Mouse (Mus musculus) spleen, postnatal 36 days (tissue): Measurements from ENCODE around the gene Egr2.

Experiments
- DNase-seq, 2 experiments: peaks; one replicate each; pipeline ENCODE4 v3.0.0; 2022; ENCODE audit warnings: low spot score in 2 of 2, mixed read lengths in 1 of 2

Gene Egr2

DNA sequence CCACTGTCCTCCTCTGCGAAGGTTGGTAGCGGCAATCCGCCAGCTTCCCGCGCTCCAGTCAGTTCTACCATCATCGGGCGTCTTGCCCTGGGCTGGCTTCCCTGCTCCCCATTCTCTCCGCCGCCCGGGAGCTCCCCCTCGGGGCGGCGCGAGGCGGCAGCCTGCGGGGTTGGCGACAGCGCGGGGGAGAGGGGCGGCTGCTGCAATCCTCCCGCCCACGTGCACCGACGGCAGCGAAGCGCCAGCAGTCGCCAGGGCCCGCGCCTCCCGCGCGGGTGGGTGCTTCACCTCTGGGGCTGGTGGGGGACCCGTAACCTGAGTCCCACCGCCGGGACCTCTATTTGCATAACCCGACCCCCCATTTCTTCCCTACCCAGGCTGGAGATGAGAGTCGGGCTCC lies at the start of gene Egr2:
Egr2 (plus strand) TSS at position 220 of the 400 bp plus-strand sequence.
- peak in 1 of 2 experiments; percentile 8 for DNase-seq

DNA sequence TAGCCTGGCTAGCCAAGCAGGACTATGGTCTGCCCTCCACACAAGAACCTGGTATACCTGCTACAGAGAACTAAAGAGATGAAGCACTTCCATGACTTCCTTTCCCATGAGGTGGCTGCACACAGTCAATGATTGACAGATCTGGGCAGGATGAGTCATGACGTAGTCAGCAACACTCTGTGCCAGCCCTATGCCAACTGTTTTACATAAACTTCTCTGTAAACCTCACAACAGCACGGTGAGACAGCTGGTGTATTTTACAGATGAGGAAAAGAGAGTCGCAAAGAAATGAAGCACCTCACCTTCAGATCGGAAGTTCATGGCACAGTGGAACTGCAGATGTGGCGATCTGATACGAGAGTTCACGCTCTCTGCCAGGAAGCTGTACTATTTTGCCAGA lies 47.8 kb upstream of the Egr2 start:
- no peak for DNase-seq

DNA sequence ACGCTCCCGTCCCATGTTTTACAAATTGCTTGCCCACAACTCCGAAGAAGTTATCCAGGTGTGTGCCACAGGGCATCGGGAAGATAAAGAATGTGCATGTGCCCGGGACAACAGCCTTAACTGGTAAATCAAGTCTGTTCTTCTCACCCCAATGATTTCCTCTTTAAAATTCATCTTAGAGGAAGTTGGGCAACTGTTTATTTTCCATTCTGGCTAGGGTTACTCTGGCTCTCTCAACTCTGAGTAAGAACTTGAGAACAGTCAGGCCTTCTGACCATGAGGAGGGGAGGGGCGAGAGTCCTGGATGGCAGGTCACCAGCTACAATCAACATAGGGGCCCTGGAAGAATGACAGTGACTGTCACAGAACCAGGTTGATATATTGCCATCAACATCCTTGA lies 45.4 kb upstream of the Egr2 start:
- no peak for DNase-seq

DNA sequence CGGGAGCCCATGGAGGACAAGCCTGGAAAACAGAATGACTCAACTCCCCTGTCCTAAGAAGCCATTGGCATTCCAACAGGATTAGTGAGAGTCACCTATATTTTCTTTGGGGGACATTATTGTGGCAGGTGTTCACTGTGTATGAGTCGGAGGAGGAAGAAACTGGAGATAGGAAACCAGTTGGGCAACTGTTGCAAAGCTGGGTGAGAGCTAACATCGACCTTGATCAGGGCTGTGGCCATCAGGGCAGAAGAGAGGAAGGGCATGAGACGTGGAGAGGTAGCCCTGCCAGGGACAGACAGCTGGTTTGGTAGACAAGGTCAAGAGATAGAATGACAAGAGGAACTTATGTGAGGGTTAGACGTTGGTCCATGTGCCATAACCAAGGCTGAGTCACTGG lies 44.6 kb upstream of the Egr2 start:
- no peak for DNase-seq

- no peak for DNase-seq
Measured at GRCm38 (mm10) chr10:67492161-67492571, 43.1 kb upstream of the Egr2 start.

DNA sequence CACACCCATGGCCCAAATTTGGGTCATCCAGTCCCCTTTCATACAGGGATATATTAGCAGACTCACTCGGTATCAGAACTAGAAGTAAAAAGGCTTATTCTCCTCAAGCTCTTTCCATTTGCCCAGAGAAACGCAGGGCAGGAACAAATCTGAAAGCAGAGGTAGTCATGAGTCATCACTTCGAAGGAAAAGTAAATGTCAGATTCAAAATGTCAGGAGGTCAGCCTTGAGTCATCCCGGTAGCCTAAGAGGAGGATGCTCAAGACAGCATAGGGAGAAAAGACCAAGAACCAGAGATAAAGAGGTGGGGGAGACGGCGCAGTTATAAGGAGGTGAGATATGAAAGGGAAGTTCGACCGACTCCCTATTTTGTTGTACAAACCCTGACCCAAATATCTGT lies 41.7 kb upstream of the Egr2 start:
- DNase-seq = no peak

GRCm38 (mm10) chr10:67497144-67497892 lies 38.0 kb upstream of the Egr2 start:
- DNase-seq = no peak

DNA sequence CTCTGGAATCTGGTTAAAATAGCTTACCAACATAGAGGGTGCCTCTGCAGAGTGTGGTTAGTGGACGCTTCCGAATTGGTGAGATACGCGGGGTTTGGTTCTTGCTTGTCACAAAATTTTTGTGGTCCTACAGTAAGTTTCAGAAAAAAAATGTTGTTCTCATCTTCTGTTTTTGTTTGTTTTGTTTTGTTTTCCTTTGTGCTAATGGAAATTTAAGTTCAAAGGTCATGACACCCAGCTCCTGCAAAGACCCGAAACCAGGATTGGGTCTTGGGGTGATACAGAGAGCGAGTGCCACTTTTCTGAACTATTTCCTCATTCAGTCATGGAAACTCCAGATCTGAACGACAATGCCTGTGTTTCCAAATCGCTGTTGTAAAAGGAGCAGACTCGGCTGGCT lies 37.3 kb upstream of the Egr2 start:
- DNase-seq = no peak

- peak; percentile 30 to 36 for DNase-seq
Measured at GRCm38 (mm10) chr10:67503320-67503995, 31.8 kb upstream of the Egr2 start.

DNA sequence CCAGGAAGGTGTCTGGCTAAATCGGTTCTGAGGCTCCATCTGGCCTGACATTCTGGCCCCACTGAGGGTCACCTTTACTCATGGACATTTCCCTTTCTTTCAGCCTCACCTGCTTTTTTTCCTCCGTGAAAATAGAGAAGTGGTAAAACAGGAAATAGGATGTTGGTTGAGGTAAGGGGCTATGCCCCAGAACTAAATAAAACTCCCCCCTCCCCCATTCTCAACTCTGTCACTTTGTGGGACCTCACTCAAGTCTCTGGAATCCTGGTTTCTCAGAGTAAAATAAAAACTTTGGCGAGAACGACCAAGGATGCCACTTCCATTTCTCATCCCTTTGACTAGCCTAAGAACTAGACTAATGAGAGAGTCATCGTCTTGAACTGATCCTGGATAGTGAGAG lies 31.2 kb upstream of the Egr2 start:
- no peak for DNase-seq

DNA sequence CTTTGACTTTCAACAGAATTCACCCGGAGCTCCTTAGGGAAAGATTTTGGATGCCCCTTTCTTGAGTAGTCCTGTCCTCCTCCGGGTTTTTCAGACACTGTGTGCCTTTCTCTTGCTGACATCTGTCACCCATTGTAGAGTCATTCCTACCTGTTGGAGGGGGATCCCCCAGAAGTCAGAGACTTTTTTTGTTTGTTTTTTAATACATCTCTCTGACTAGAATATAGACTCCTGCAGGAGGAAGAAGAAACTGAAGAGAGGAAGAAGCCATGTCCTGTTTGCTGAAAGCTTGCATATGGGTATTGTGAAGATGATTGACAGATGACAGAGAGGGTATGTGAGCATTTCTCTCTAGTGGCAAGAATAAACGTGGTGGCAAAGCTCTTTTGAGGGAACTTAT lies 30.0 kb upstream of the Egr2 start:
- DNase-seq = peak in 1 of 2 experiments; percentile 12

GRCm38 (mm10) chr10:67512211-67512610 lies 23.1 kb upstream of the Egr2 start:
- DNase-seq = no peak

DNA sequence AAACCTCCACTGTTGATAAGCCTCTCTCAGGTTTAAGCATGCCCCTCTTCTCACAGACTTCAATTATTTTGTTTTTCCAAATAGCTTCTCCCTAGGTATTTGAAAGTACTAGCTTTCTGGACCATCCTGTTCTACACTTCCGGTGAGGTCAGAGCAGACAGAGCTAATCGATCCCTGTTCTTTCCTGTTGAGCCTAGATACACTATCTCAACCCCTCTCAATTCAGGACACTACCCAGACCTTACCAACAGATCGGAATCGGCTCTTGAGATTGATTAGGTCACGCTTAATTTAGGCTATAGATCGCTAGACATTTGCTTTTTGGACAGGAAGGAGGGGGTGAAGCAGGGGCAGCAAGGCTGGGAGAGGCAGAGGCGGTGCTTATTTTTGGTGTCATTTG lies 22.4 kb upstream of the Egr2 start:
- DNase-seq = no peak

DNA sequence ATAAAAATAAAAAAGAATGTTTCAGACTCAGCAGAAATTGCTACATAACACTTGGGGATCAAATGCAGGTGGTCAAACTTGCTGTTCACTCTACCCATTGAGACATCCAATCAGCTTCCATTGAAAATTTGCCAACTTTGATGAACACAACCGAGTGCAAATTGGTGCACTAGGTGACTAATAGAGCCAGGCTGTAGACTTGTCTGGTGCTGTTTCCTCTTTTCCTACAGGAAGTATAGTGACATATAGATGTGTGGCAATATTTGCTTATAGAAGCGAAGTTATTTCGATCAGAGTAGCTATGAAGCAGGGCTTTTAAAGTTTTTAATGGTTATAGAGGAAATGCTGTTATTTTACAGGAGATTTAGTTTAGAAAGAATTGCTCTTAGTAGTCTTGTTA lies 16.5 kb upstream of the Egr2 start:
- DNase-seq = no peak

DNA sequence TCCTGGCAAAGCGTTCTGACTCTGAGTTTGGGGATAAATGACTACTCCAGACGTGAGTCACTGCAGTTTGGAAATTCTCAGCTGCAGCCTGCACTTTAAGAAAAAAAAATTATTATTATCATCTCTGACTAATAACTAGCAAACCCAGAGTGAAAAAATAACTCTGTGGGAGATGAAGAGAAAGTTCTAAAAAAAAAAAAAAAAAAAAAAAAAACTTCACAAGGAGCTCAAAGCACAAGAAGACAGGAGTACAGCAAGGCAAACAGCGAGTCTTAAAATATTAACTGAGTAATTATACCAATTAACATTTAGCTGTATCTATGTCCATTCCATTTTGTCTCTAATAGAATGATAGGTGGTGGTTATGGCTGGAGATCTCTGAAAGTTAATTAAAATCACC lies 11.1 kb upstream of the Egr2 start:
- DNase-seq = no peak

DNA sequence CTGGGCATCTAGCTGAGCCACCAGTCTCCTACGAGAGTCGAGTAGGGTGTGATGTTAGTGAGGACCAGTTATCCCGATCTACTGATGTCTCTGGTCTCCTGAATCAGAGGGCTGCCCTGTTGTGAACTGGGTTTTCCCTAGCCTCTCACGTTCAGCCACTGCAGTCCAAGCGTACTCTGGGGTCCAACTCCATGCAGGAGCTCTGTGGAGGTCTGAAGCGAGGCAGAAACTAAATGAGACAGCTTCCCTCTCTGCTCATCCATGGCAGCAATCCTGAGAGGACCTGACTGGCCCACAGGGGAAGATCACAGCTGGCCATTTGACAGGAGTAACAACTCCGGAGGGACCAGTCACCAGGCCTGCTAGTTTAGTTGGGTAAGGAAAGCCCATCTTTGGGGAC lies 10.6 kb upstream of the Egr2 start:
- DNase-seq = no peak

GRCm38 (mm10) chr10:67526435-67526834 lies 8.8 kb upstream of the Egr2 start:
- no peak for DNase-seq

GRCm38 (mm10) chr10:67529769-67530168 lies 5.5 kb upstream of the Egr2 start:
- DNase-seq = no peak

DNA sequence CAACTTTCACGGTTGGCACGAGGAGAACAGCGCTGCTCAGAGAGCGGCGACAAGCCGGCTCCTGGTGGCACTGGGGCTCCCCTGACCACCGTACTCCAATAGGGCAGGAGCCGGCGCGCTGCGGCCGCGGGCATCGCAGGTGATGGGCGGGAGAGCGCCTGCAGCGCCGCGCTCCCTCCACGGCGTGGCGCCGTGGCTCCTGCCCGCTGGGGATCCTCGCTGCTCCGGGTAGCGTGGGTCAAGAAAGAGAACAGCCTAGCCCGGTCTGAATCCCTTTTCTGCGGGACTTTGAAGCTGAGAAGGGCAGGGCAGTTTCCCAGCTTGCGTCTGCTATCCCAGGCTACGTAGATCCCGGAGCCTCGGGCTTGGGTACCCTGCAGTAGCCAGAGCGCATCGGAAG lies 697 bp downstream of the Egr2 start:
- DNase-seq = peak; percentile 77 to 79

- peak; percentile 51 to 60 for DNase-seq
Measured at GRCm38 (mm10) chr10:67536621-67537141, 1.4 kb downstream of the Egr2 start.

GRCm38 (mm10) chr10:67537151-67537994 lies 2.1 kb downstream of the Egr2 start:
- DNase-seq = peak; percentile 92 to 93

- DNase-seq = no peak
Measured at GRCm38 (mm10) chr10:67538106-67538505, 2.8 kb downstream of the Egr2 start.
